Mouse (Mus musculus) heart, adult 2 months (tissue): ENCODE data around the gene Cldn5.

Experiments
- CTCF ChIP-seq: fragments of 200-600 bp; IDR thresholded peaks from 2 replicates; pipeline ENCODE4 v1.8.1; 2022; ENCODE audit warnings: antibody characterized with exemption, mild to moderate bottlenecking, moderate library complexity
- EP300 ChIP-seq: fragments of 200-500 bp; IDR thresholded peaks from 2 replicates; pipeline ENCODE4 v1.6.1; 2011; ENCODE audit warnings: low read depth, low read length, control low read depth; ENCODE audit not compliant: insufficient read depth
- POLR2A ChIP-seq: fragments of 200-500 bp; IDR thresholded peaks from 2 replicates; pipeline ENCODE4 v1.6.1; 2011; ENCODE audit warnings: mild to moderate bottlenecking, low read depth, low read length, control low read depth; ENCODE audit not compliant: insufficient read depth

DNA sequence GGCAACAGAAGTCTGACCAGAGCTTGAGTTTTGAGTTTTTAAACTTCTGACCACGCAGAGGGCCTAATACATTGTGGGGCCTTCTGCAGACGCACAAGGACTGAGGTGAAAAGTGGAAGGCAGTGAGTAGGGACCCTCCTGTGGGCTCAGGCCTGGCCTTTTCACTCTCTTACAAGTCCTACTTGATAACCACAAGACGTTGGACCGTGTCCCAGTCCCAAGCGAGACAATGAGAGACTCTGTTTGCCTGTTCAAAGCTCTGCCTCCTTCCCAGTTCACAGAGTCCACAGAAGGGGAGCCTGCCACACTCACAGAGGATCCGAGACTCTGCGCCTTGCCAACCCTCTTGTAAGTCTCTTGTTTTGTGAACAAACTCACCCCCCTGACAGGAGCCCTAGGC lies 20.0 kb downstream of the Cldn5 start:
- TF ChIP-seq POLR2A (no peak), CTCF (no peak), EP300 (no peak)
